Mouse (Mus musculus) MEL (cell line): Measurements from ENCODE around the gene Bfsp2.

Experiments used
- CHD2 ChIP-seq: IDR thresholded peaks from 2 replicates; pipeline ENCODE4 v1.6.1; 2011; ENCODE audit warnings: low read length, improper control_type of control experiment
- MAZ ChIP-seq: IDR thresholded peaks from 2 replicates; pipeline ENCODE4 v1.6.1; 2012; ENCODE audit warnings: low read depth, mild to moderate bottlenecking, inconsistent platforms, low read length, improper control_type of control experiment

DNA sequence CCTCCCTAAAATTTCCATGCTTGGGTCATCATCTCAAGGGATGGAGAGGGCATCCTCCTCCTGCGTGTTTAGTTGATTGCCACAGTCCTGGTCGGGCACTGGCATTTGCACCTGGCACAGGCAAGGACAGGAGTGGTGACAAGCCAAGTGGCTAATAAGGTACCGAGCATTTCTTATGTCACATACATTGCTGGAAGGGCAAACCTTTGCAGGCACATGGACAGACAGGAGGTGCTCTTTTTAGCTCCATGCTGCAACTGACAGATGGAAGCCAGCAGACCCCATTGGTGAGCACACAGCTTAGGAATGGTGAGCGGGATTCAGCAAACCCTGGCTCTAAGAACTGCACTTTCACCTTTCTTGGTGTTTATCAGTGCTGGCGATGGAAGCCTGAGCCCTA lies 24.8 kb upstream of the Bfsp2 start:
- TF ChIP-seq CHD2 (no peak), MAZ (no peak)
